Mouse (Mus musculus) ovary, adult 18-20 months (tissue): ENCODE measurements around the gene Nudt14.

Experiments
- DNase-seq: peaks from one replicate; pipeline ENCODE4 v3.0.0; 2022; ENCODE audit warnings: low spot score, mixed read lengths

Gene Nudt14

GRCm38 (mm10) chr12:112941776-112942713 lies at the start of gene Nudt14:
TSS of gene Nudt14 (minus strand) at chr12:112942124.
- DNase-seq: peak; percentile 60

GRCm38 (mm10) chr12:112991444-112991843 lies 49.5 kb upstream of the Nudt14 start:
- no peak for DNase-seq

- no peak for DNase-seq
Measured at GRCm38 (mm10) chr12:112990706-112991405, 48.9 kb upstream of the Nudt14 start.

- no peak for DNase-seq
Measured at GRCm38 (mm10) chr12:112987877-112988276, 46.0 kb upstream of the Nudt14 start.

GRCm38 (mm10) chr12:112985346-112985745 lies 43.4 kb upstream of the Nudt14 start:
- no peak for DNase-seq

- DNase-seq: no peak
Measured at GRCm38 (mm10) chr12:112982031-112982430, 40.1 kb upstream of the Nudt14 start.

- DNase-seq: no peak
Measured at GRCm38 (mm10) chr12:112977156-112977555, 35.2 kb upstream of the Nudt14 start.

- peak; percentile 82 for DNase-seq
Measured at GRCm38 (mm10) chr12:112976371-112977073, 34.6 kb upstream of the Nudt14 start, which contains the start of gene Btbd6. TSS of gene Btbd6 (plus strand) at chr12:112976482.

- no peak for DNase-seq
Measured at GRCm38 (mm10) chr12:112974736-112975135, 32.8 kb upstream of the Nudt14 start.

GRCm38 (mm10) chr12:112969616-112970015 lies 27.7 kb upstream of the Nudt14 start:
- DNase-seq: no peak

- no peak for DNase-seq
Measured at GRCm38 (mm10) chr12:112968943-112969342, 27.0 kb upstream of the Nudt14 start.

GRCm38 (mm10) chr12:112965783-112966182 lies 23.9 kb upstream of the Nudt14 start:
- DNase-seq: no peak

- DNase-seq: no peak
Measured at GRCm38 (mm10) chr12:112961872-112962271, 19.9 kb upstream of the Nudt14 start.

- no peak for DNase-seq
Measured at GRCm38 (mm10) chr12:112961428-112961827, 19.5 kb upstream of the Nudt14 start.

GRCm38 (mm10) chr12:112959421-112959820 lies 17.5 kb upstream of the Nudt14 start:
- DNase-seq: no peak

GRCm38 (mm10) chr12:112958303-112958702 lies 16.4 kb upstream of the Nudt14 start:
- no peak for DNase-seq

GRCm38 (mm10) chr12:112955800-112956199 lies 13.9 kb upstream of the Nudt14 start:
- peak; percentile 34 for DNase-seq

GRCm38 (mm10) chr12:112952926-112953565 lies 11.1 kb upstream of the Nudt14 start:
- no peak for DNase-seq

GRCm38 (mm10) chr12:112952433-112952832 lies 10.5 kb upstream of the Nudt14 start:
- peak; percentile 76 for DNase-seq

- no peak for DNase-seq
Measured at GRCm38 (mm10) chr12:112951150-112951842, 9.4 kb upstream of the Nudt14 start.

- DNase-seq: no peak
Measured at GRCm38 (mm10) chr12:112950761-112951129, 8.8 kb upstream of the Nudt14 start.
